Mouse (Mus musculus) E14TG2a.4 (cell line): ENCODE measurements at regions not wholly inside any gene's neighbourhood (a gene's known extent, or its start where the extent isn't known, plus 50 kb on each side); places are given as distances from the start of the nearest gene placed in this dataset.
"Not testable (repeated sequence)": the region's sequence is repeated elsewhere in the genome, so short reads cannot be mapped to it uniquely, and the experiment has no call there.

Experiments
- H3K27me3 ChIP-seq: 2 replicates; pipeline ENCODE4 v1.6.1; 2014; ENCODE audit warnings: low read length, control low read depth; ENCODE audit not compliant: insufficient read depth
- H3K36me3 ChIP-seq: 2 replicates; pipeline ENCODE4 v1.6.1; 2014; ENCODE audit warnings: low read length, control low read depth; ENCODE audit not compliant: insufficient read depth
- H3K4me1 ChIP-seq: replicated peaks from 2 replicates; pipeline ENCODE4 v1.6.1; 2014; ENCODE audit warnings: low read depth, low read length, control low read depth
- H3K4me3 ChIP-seq: replicated peaks from 2 replicates; pipeline ENCODE4 v1.5.1; 2014; ENCODE audit warnings: mild to moderate bottlenecking, low read length
- H3K9me3 ChIP-seq: 2 replicates; pipeline ENCODE4 v1.6.1; 2014; ENCODE audit warnings: low read length, control low read depth
- CTCF ChIP-seq: conservative IDR thresholded peaks from 2 replicates; pipeline ENCODE4 v1.5.1; 2014; ENCODE audit warnings: low read length
- NANOG ChIP-seq: IDR thresholded peaks from 2 replicates; pipeline ENCODE4 v1.6.1; 2014; ENCODE audit warnings: borderline replicate concordance, low read length, mixed read lengths
- POU5F1 ChIP-seq: IDR thresholded peaks from 2 replicates; pipeline ENCODE4 v1.6.1; 2014; ENCODE audit warnings: low read length, borderline replicate concordance

DNA sequence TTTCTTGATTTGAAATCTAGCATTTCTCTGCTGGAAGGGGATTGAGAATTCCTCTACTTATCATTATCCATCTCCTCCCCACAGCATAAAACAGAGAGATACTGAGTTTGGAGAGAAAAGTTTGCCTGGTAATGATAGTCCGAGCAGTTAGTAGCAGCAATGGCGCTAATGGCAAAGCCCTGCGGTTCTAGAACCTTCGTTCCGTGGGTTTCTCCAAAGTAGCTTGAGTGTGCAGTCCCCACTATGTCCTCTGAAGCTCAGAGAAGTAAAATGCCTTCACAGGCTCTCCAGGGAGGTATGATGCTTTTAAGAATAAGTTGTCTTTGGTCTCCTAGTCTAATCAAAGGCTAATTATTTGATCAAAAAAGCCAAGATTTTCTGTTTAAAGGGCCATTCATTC, 280.5 kb downstream of the Trib2 start:
- peaks cover 7% of the 10 kb centered on the region; the same call in 1 of the 2 replicates for H3K9me3 ChIP-seq
- H3K27me3 ChIP-seq = no peaks in the 10 kb centered on the region
- no peaks in the 10 kb centered on the region for H3K4me1 ChIP-seq
- no peaks in the 10 kb centered on the region for H3K36me3 ChIP-seq
- TF ChIP-seq NANOG (no peak), POU5F1 (no peak), CTCF (no peak)
- H3K4me3 ChIP-seq = no peak overlapping the region

DNA sequence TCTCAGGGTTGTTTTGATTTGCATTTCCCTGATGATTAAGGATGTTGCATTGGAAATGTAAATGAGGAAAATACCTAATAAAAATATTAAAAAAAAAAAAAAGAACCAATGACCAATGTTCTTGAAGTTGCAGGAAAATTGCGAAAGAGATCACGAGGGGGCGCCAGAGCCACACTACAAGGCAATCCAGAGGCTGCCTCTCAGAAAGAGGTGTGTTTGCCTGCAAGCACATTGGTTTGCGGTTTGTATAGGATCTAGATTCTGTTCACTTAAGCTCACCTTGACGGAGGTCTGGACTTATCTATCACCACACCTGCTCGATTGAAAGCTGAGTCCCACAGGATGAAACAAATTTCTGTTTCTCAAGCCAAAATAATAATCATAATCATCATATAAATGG, 280.9 kb downstream of the Trib2 start:
- Histone ChIP-seq H3K9me3 (peaks cover 7% of the 10 kb centered on the region; the same call in 1 of the 2 replicates), H3K4me3 (no peak overlapping the region), H3K36me3 (no peaks in the 10 kb centered on the region), H3K27me3 (no peaks in the 10 kb centered on the region), H3K4me1 (no peaks in the 10 kb centered on the region)
- TF ChIP-seq POU5F1 = no peak
- peak; percentile 21; the same call in 1 of the 2 replicates for TF ChIP-seq CTCF
- TF ChIP-seq NANOG = no peak

GRCm38 (mm10) chr12:15520783-15521407, 295.8 kb downstream of the Trib2 start:
- Histone ChIP-seq H3K9me3 (no peaks in the 10 kb centered on the region), H3K27me3 (no peaks in the 10 kb centered on the region), H3K4me1 (no peaks in the 10 kb centered on the region), H3K4me3 (no peak overlapping the region), H3K36me3 (no peaks in the 10 kb centered on the region)
- TF ChIP-seq CTCF (no peak), NANOG (no peak), POU5F1 (no peak)

DNA sequence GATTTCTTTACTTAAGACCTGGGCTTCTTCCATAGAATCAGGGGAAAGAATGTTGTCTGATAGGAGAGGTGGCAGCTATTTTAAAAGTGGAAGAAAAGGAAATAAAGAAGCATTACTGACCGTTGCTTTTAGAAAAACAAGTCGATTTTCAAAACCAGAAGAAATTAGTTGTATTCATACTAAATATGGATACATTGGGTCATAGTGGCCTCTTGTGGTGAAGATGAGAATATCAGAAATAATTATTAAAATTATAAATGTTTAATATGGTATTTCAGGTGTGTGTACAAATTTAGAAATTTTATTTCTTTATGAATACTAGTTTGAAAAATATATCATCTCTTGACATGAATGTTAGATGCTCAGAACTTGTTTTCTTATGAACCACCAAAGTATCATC, 304.7 kb downstream of the Trib2 start:
- H3K4me3 ChIP-seq = no peak overlapping the region
- H3K4me1 ChIP-seq = no peaks in the 10 kb centered on the region
- TF ChIP-seq CTCF = no peak
- TF ChIP-seq NANOG = no peak
- no peak for TF ChIP-seq POU5F1
- no peaks in the 10 kb centered on the region for H3K27me3 ChIP-seq
- no peaks in the 10 kb centered on the region for H3K9me3 ChIP-seq
- no peaks in the 10 kb centered on the region for H3K36me3 ChIP-seq

GRCm38 (mm10) chr12:15507576-15507975, 309.1 kb downstream of the Trib2 start:
- no peaks in the 10 kb centered on the region for H3K27me3 ChIP-seq
- H3K4me1 ChIP-seq = no peaks in the 10 kb centered on the region
- TF ChIP-seq CTCF = peak; percentile 48
- no peak for TF ChIP-seq POU5F1
- no peaks in the 10 kb centered on the region for H3K36me3 ChIP-seq
- no peaks in the 10 kb centered on the region for H3K9me3 ChIP-seq
- H3K4me3 ChIP-seq = no peak overlapping the region

DNA sequence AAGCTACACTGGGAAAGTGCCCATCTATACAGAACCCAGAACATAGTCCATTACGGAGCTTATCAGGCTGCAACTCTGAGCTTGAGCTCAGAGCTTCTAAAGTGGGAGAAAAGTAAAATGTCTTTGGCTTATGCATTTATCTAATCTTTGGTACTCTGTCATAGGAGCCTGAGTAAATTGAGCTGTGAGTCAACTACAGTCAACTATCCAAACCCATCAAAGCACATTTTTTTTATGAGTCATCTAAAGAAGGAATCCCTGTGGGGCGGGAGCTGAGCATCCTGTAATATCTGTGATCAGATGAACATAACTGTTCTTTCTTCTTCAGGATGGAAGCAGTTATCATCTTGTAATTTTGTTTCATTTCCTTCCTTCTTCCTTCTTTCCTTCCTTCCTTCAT, 323.1 kb downstream of the Trib2 start:
- no peaks in the 10 kb centered on the region for H3K9me3 ChIP-seq
- H3K4me1 ChIP-seq = no peaks in the 10 kb centered on the region
- TF ChIP-seq CTCF (no peak), NANOG (no peak), POU5F1 (no peak)
- H3K4me3 ChIP-seq = no peak overlapping the region
- H3K27me3 ChIP-seq = no peaks in the 10 kb centered on the region
- H3K36me3 ChIP-seq = no peaks in the 10 kb centered on the region

GRCm38 (mm10) chr12:15472741-15473140, 344.0 kb downstream of the Trib2 start:
- H3K4me1 ChIP-seq = no peaks in the 10 kb centered on the region

GRCm38 (mm10) chr12:15459429-15459828, 357.3 kb downstream of the Trib2 start:
- Histone ChIP-seq H3K9me3 (peaks cover 7% of the 10 kb centered on the region), H3K4me3 (no peak overlapping the region), H3K4me1 (peaks cover 16% of the 10 kb centered on the region; the same call in 1 of the 2 replicates), H3K36me3 (no peaks in the 10 kb centered on the region), H3K27me3 (no peaks in the 10 kb centered on the region)
- TF ChIP-seq CTCF (no peak), NANOG (no peak), POU5F1 (no peak)

More at GRCm38 (mm10) chr12:15472741-15473140, 344.0 kb downstream of the Trib2 start:
- Histone ChIP-seq H3K9me3 (no peaks in the 10 kb centered on the region), H3K4me3 (no peak overlapping the region), H3K27me3 (no peaks in the 10 kb centered on the region), H3K36me3 (no peaks in the 10 kb centered on the region)
- TF ChIP-seq POU5F1 (no peak), CTCF (no peak), NANOG (no peak)

- peaks cover 15% of the 10 kb centered on the region for H3K9me3 ChIP-seq
- H3K4me1 ChIP-seq = peaks cover 16% of the 10 kb centered on the region; the same call in 1 of the 2 replicates
- H3K36me3 ChIP-seq, H3K27me3 ChIP-seq, H3K4me3 ChIP-seq: not testable (repeated sequence)
- peak; percentile 73; the same call in 1 of the 2 replicates for TF ChIP-seq NANOG
These were observed 360.4 kb downstream of the Trib2 start for GRCm38 (mm10) chr12:15456369-15456768.
